Mouse (Mus musculus) E14TG2a.4 (cell line): ENCODE results near the gene Ubxn10.

ENCODE experiments used
- CTCF ChIP-seq: conservative IDR thresholded peaks from 2 replicates; pipeline ENCODE4 v1.5.1; 2014; ENCODE audit warnings: low read length
- NANOG ChIP-seq: IDR thresholded peaks from 2 replicates; pipeline ENCODE4 v1.6.1; 2014; ENCODE audit warnings: borderline replicate concordance, low read length, mixed read lengths
- POU5F1 ChIP-seq: IDR thresholded peaks from 2 replicates; pipeline ENCODE4 v1.6.1; 2014; ENCODE audit warnings: low read length, borderline replicate concordance

DNA sequence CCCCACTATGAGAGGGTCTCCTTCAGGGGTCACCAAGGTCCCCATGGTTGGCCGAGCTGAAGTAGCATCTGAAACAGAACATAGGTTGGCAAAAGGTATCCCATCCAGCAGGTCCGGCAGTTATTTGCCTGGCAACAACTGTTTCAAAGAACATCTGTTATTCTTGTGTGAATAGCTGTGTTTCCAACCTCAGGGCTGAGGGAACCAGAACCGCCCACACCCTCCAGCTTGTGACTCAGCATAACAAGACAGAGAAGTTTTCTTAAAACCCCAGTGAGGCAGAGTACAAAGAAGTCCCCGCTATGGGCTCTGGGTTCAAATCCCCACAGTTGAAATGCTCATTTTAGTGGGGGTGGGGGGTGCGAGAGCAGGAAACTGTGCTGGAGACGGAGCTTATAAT, 45.1 kb upstream of the Ubxn10 start:
- TF ChIP-seq CTCF (no peak), POU5F1 (no peak), NANOG (no peak)
